Mouse (Mus musculus): Measurements from ENCODE around the gene Susd1.
"Not testable (repeated sequence)": the region's sequence is repeated elsewhere in the genome, so short reads cannot be mapped to it uniquely, and the experiment has no call there.

Susd1 gene

DNA sequence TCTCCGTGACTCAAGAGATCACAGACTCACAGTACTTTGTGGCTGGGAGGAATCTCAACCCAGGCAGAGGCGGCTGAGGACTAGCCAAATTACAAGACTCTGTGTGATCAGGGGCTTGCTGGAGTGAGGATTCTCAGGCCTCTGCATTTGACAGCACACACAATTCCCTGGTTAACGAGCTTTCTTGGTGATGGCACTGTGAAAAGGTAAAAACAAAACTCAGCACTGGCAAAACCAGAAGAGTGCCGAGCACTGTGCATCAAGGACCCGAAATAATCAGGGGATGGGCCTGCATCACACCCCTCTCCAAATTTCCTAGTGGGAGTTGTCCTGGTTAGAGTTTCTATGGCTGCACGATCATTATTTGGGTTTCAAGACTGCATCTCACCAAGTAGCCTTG, 116.4 kb downstream of the Susd1 start:
- no peak for DNase-seq (ENCODE audit: low read depth)

- peak; percentile 43 for DNase-seq (ENCODE audit: low read depth)
Observed at GRCm38 (mm10) chr4:59321181-59322008, 117.0 kb downstream of the Susd1 start.

DNA sequence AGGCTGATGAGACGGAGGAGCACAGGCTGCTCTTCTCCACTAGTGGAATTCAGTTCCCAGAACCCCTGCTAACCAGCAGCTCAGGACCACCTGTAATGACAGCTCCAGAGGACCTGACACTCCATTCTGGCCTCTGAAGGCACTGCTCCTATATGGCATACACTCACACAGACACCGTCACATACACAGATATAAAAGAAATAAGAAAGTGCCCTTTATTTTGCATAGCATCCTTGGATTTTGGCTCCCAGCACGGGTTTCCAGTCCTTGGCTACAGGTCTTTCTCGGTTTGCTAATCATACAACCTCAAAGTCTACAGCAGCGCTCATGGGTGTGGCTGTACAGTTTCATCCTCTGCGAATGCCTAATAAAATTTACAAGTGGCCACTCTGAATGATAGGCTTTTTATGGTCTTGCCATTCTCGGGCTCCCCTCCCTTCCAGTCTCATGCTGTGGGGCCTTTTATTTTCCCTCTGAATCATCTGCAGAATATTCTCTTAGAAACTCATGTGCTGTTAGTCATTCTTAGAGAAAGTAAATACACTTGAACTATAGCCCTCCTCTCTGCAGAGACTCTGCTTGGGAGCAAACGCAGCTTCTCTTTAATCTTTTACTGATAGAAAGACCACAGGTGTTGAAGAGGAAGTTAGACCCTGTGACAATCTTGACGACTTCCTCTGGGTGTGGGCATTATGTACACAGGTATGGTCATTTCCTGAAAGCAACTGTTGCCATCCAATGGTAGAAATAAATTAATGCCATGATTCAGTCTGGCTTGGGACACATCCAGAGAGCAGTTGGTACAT, 119.1 kb downstream of the Susd1 start:
- peak; percentile 86 for DNase-seq (ENCODE audit: low read depth)

DNA sequence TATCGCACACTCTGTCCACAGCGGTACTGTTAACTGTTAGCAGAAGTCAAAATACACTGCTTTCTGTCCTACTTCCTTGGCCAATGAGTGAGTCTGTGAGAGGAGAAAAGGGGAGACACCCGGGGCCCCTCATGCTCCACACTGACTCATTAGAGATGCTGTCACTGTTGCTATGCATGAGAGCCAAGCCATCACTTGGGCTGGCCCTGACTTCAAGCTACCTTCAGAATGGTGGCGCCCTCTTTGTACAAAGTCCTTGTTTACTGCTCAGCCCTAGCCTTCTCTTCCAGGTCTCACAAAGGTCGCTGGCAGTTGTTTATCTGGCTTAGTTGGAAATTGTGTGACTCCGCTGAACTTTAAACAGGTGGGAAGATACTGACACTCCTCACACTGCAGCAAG, 119.8 kb downstream of the Susd1 start:
- peak; percentile 31 for DNase-seq (ENCODE audit: low read depth)

DNA sequence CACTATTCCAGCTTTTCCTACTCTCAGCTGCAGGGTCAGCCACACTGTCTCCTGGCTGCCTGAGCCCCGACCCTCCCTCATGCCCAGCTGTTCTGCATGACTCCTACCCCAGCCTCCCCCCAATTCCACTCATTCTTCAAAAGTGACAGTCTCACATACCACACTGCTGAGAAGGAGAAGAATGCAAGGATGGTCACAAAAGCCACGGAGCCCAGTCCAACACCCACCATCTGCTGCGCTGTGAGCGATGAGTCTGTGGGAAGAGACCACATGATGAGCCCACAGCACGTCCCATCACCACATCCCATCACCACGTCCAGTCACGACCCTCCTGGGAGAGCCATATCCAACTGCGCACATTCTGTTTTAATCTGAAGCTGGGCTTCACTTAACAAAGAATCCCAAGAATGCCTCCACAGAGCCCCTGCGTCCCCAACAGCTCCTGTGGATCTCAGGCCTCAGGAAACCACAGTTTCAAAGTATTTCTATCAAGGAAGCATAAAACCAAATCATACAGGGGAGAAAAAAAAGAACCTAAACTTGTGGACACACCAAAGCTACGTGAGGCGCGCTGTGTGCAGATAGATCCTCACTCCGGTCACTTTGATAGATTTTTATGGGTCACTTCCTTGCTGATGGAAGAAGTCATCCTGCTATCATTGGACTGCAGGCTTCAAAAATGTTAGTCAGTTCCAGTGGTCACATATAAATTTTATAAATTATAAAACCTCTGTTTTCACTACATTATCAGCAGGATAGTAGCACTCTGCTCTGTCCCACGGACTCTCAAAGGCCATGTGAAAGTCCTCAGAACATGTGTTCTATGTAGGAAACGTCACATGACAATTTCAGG, 122.7 kb downstream of the Susd1 start:
- DNase-seq (ENCODE audit: low read depth): peak; percentile 57

GRCm38 (mm10) chr4:59314939-59315552, 123.4 kb downstream of the Susd1 start:
- peak; percentile 80 for DNase-seq (ENCODE audit: low read depth)

DNA sequence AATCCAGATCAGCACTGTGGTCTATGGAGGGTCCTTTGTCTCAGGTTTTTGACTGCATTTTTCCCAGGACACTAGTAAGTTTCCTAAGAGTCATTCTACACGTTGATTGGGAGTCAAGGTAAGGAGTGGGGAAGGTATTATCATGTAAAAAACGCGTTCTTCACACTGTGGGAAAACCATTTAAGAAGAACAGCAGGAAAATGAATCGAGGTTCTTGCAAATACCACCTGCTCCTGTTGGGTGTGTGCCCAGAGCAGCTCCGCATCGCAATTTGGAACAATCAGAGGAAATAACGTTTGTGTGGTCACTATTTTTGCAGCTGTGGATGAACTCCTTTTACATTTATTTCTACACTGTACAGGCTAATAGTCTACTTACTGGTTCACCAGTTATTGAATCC, 125.5 kb downstream of the Susd1 start:
- DNase-seq (ENCODE audit: low read depth): no peak

GRCm38 (mm10) chr4:59310590-59310989, 127.8 kb downstream of the Susd1 start:
- no peak for DNase-seq (ENCODE audit: low read depth)

- no peak for DNase-seq (ENCODE audit: low read depth)
Observed at GRCm38 (mm10) chr4:59307841-59308589, 130.4 kb downstream of the Susd1 start.

DNA sequence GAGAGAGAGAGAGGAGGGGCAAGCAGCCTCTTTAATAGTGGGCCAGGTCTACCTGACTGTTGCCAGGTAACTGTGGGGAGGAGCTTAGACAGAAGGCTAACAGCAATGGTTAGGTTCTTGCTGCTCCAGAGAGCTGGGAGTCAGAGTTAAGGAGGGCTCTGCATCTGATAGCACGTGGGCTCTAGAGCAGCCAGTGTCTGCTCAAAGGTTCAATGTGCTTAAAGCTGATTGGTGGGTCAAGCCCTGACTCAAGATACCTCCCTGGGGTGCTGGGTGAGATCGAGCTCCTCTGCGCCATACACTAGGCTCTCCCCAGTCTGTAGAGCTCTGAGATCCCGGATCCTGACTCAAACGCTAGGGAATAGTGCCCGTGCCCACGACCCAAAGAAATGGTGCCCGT, 136.0 kb downstream of the Susd1 start:
- no peak for DNase-seq (ENCODE audit: low read depth)

DNA sequence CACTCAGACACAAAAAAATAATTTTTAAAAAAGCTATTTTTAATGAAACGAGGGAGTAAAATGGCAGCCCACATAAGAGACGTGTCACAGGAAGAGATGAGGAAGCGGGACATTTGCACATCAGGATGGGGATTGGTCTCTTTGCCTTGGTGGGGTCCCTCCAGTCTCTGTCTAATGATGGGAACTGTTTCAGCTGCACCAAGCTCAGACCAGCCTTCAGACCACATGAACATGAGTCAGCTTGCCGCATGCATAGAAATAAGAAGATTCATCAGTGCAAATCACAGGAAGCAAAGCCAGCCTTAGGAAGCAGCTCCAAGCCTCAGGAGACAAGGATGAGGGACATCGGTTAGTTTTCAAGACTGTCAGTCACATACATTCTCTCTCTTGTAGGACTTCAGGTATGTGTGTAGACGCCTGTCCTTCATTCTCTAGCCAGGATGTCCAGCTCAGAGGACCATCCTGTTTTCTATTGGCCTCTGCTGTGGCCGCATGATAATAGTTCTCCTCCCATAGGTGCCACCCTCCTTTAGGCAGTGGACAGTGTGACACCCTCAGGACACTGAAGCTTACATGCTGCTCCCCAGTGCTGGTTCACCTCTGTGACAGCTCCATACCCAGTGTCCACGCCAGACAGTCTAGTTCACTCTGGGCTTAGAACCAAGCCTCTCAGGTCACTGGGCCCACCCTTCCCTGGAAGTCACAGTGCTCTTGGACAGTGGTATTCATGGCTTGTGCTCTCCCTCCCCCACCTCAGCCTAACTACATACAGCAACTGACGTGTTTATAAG, 137.2 kb downstream of the Susd1 start:
- peak; percentile 71 for DNase-seq (ENCODE audit: low read depth)

- peak; percentile 63 for DNase-seq (ENCODE audit: low read depth)
Observed at GRCm38 (mm10) chr4:59298719-59299496, 139.5 kb downstream of the Susd1 start.

- DNase-seq (ENCODE audit: low read depth): no peak
Observed at GRCm38 (mm10) chr4:59295127-59295526, 143.3 kb downstream of the Susd1 start.

DNA sequence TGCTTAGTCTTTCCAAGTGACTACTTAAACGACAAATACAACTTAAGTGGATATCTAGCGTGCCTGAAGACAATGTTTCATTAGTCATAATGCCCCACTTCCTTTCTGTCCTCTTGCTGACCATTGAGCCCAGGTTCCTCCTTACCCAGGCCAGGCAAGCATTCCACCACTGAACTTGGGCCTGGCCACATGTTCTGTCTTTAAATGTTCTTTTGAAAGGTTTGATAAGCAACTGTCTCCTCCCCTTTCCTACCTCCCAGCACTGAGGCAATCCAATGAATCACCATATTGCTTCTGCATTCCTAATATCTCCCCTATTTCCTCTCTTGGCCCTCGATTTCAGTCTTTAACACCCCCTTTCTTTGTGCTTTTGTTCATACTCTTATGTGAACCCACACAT, 143.8 kb downstream of the Susd1 start:
- peak; percentile 28 for DNase-seq (ENCODE audit: low read depth)

DNA sequence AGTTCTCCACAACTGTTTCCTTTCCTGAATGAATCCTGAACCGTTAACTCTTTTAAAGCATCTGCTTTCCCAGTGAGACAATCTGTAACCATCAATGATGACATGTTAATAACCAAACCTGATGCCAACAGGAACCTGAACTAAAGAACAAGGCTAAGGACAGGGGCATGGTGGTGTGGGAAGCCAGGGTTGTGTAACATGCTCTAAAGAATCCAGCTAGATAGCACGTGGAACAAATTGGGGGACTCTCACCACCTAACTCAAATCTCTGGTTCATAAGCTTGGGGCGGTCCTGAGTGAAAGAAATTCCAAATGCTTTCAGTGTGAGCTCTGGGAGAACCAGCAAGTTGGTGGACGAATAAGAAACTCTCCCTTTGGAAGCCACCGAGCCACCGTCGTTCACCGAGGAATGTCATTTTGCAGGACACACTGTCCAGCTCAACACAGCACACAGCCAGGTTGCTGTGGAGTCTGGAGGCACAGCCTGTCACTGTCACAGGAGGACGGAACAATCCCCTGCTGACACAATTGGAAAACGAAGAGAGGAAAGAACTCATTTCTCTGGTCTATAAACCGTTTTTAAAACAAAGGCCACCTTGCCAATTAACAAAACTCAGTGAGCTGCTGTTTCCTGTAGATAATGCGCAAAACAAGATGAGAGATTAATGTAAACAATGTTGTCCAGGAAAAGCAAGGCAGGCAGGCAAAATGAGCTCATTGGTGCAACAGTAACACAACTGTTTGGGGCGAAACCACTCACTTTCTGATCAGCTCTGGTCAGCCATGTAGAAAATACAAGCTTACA, 146.3 kb downstream of the Susd1 start:
- DNase-seq (ENCODE audit: low read depth): no peak

- DNase-seq (ENCODE audit: low read depth): no peak
Observed at GRCm38 (mm10) chr4:59290972-59291576, 147.4 kb downstream of the Susd1 start.

DNA sequence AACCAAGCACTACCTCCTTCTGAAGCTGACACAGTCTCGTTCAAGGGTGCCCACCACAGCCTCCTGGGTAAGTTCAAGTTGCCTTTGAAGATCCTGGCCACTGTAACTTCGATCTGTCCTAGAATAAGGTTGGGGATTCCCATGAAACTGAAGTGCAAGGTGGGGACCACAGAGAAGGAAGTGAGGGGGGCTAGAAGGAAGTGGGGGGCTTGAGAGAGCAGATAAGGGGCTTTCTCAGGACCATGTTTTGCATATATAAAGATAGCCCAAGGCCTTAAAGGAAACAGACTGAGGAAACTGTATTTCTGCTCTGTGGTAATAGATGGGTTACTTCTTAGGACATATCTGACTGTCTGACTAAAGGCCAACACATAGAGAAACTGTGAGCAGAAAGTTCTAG, 151.3 kb downstream of the Susd1 start:
- no peak for DNase-seq (ENCODE audit: low read depth)

GRCm38 (mm10) chr4:59286351-59286750, 152.1 kb downstream of the Susd1 start:
- DNase-seq (ENCODE audit: low read depth): not testable (repeated sequence)

Data from NIH3T3 (cell line).